Mouse (Mus musculus): ENCODE results near the gene Sft2d1. TPM values are rescaled to one million over a fixed set of nuclear protein-coding genes. Genes with fewer than 3 reads are reported as not detected.

Gene Sft2d1
- total RNA-seq, 1 experiment, result 89.8 TPM

DNA sequence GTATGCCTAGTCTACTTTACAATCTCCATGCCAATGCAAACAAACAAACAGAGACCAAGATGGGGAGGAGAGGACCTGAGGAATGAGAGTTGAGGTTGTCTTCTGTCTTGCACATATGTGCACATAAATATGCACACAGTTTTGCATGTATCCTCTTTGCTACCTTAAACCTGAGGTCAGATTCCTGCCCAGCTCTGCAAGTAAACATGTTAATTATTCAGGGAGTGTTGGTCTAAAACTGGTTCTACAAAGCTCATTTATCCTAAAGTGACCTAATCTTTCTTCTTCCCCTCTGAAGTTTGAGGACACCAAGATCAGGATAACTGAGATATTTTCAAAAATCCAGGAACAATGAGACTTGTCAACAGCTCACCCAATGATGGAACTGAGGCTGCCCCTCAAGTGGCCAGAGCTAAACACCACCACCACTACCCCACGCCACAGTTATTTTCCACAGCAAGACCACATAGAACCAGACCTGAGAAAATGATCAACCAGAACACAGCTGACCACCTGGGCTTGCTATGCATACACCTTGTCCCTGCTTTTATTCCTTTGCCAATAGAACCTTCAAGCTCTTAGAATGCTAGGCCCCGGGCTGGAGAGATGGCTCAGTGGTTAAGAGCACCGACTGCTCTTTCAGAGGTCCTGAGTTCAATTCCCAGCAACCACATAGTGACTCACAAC is 20.8 kb upstream of the Sft2d1 start:
- no peak overlapping the region for H3K27ac ChIP-seq (ENCODE audit: insufficient read depth, low read depth, low read length, poor library complexity, severe bottlenecking)
- no peak overlapping the region for H3K9ac ChIP-seq (ENCODE audit: insufficient read depth, low read depth, low read length, poor library complexity, severe bottlenecking)
- no peak overlapping the region for H3K4me3 ChIP-seq (ENCODE audit: insufficient read depth in 1 of 2, low read depth in 1 of 2, low read length in 2 of 2, poor library complexity in 1 of 2, severe bottlenecking in 1 of 2)
- peaks cover 0 to under 1% of the 10 kb centered on the region in 2 experiments; a peak in 1 of 4 replicates for H3K4me1 ChIP-seq (ENCODE audit: control insufficient read depth in 2 of 2, insufficient read depth in 2 of 2, low read length in 2 of 2, poor library complexity in 1 of 2)
- no peaks in the 10 kb centered on the region for H3K9me3 ChIP-seq (ENCODE audit: control insufficient read depth, insufficient read depth, low read depth, low read length)
- no peak for TF ChIP-seq ZNF384 (IDR thresholded peaks at IDR 0.05; ENCODE audit: low read depth, low read length)
- TF ChIP-seq CHD2 (IDR thresholded peaks at IDR 0.05; ENCODE audit: low read depth, low read length), result no peak
- TF ChIP-seq MAFK (IDR thresholded peaks at IDR 0.05; ENCODE audit: insufficient read depth, low read depth, low read length), result no peak
- TF ChIP-seq HCFC1 (IDR thresholded peaks at IDR 0.05; ENCODE audit: borderline replicate concordance, insufficient read depth, low read length), result no peak
- no peak for TF ChIP-seq ZC3H11A (IDR thresholded peaks at IDR 0.05; ENCODE audit: borderline replicate concordance, low read depth, low read length)
- DNase-seq (ENCODE audit: low read depth, low spot score), result no peak
- no peaks in the 10 kb centered on the region for H3K36me3 ChIP-seq (ENCODE audit: control insufficient read depth, insufficient read depth, low read length, poor library complexity, severe bottlenecking)
- in situ Hi-C loops (cut with MboI; ENCODE audit: low sequenced_read_pairs in 2 of 2, unreplicated experiment in 2 of 2), result no loop called here

DNA sequence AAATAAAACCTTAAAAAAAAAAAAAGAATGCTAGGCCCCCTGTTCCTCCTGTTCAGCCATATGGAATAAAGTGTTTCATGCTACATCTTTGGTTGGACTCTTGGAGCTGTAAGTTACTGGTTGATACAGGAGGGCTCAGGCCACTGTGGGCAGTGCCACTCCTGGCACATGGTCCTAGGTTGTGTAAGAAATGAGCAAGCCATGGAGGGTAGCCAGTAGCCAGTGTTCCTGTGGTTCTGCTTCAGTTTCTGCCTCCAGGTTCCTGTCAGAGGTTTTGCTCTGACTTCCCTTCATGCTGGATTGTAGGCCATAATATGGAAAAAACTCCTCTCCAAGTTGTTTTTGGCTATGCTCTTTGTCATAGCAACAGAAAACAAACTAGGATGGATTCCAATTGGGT is 20.2 kb upstream of the Sft2d1 start:
- Histone ChIP-seq H3K9ac (ENCODE audit: insufficient read depth, low read depth, low read length, poor library complexity, severe bottlenecking) (no peak overlapping the region), H3K36me3 (ENCODE audit: control insufficient read depth, insufficient read depth, low read length, poor library complexity, severe bottlenecking) (no peaks in the 10 kb centered on the region), H3K27ac (ENCODE audit: insufficient read depth, low read depth, low read length, poor library complexity, severe bottlenecking) (no peak overlapping the region), H3K4me1 (ENCODE audit: control insufficient read depth in 2 of 2, insufficient read depth in 2 of 2, low read length in 2 of 2, poor library complexity in 1 of 2) (no peaks in the 10 kb centered on the region), H3K4me3 (ENCODE audit: insufficient read depth in 1 of 2, low read depth in 1 of 2, low read length in 2 of 2, poor library complexity in 1 of 2, severe bottlenecking in 1 of 2) (no peak overlapping the region), H3K9me3 (ENCODE audit: control insufficient read depth, insufficient read depth, low read depth, low read length) (no peaks in the 10 kb centered on the region)
- in situ Hi-C loops (cut with MboI; ENCODE audit: low sequenced_read_pairs in 2 of 2, unreplicated experiment in 2 of 2), result no loop called here
- TF ChIP-seq ZC3H11A (IDR thresholded peaks at IDR 0.05; ENCODE audit: borderline replicate concordance, low read depth, low read length) (no peak), MAFK (IDR thresholded peaks at IDR 0.05; ENCODE audit: insufficient read depth, low read depth, low read length) (no peak), CHD2 (IDR thresholded peaks at IDR 0.05; ENCODE audit: low read depth, low read length) (no peak), ZNF384 (IDR thresholded peaks at IDR 0.05; ENCODE audit: low read depth, low read length) (no peak), HCFC1 (IDR thresholded peaks at IDR 0.05; ENCODE audit: borderline replicate concordance, insufficient read depth, low read length) (no peak)
- no peak for DNase-seq (ENCODE audit: low read depth, low spot score)

- in situ Hi-C loops (cut with MboI; ENCODE audit: low sequenced_read_pairs in 2 of 2, unreplicated experiment in 2 of 2), result no loop called here
- no peak overlapping the region for H3K27ac ChIP-seq (ENCODE audit: insufficient read depth, low read depth, low read length, poor library complexity, severe bottlenecking)
- H3K36me3 ChIP-seq (ENCODE audit: control insufficient read depth, insufficient read depth, low read length, poor library complexity, severe bottlenecking), result no peaks in the 10 kb centered on the region
- TF ChIP-seq ZC3H11A (IDR thresholded peaks at IDR 0.05; ENCODE audit: borderline replicate concordance, low read depth, low read length), result no peak
- no peak for TF ChIP-seq CHD2 (IDR thresholded peaks at IDR 0.05; ENCODE audit: low read depth, low read length)
- TF ChIP-seq MAFK (IDR thresholded peaks at IDR 0.05; ENCODE audit: insufficient read depth, low read depth, low read length), result no peak
- TF ChIP-seq ZNF384 (IDR thresholded peaks at IDR 0.05; ENCODE audit: low read depth, low read length), result no peak
- TF ChIP-seq HCFC1 (IDR thresholded peaks at IDR 0.05; ENCODE audit: borderline replicate concordance, insufficient read depth, low read length), result no peak
- H3K9me3 ChIP-seq (ENCODE audit: control insufficient read depth, insufficient read depth, low read depth, low read length), result no peaks in the 10 kb centered on the region
- H3K4me1 ChIP-seq (ENCODE audit: control insufficient read depth in 2 of 2, insufficient read depth in 2 of 2, low read length in 2 of 2, poor library complexity in 1 of 2), result no peaks in the 10 kb centered on the region
- DNase-seq (ENCODE audit: low read depth, low spot score), result no peak
- no peak overlapping the region for H3K4me3 ChIP-seq (ENCODE audit: insufficient read depth in 1 of 2, low read depth in 1 of 2, low read length in 2 of 2, poor library complexity in 1 of 2, severe bottlenecking in 1 of 2)
- H3K9ac ChIP-seq (ENCODE audit: insufficient read depth, low read depth, low read length, poor library complexity, severe bottlenecking), result no peak overlapping the region
These were observed 15.1 kb upstream of the Sft2d1 start for GRCm38 (mm10) chr17:8295825-8296224.

DNA sequence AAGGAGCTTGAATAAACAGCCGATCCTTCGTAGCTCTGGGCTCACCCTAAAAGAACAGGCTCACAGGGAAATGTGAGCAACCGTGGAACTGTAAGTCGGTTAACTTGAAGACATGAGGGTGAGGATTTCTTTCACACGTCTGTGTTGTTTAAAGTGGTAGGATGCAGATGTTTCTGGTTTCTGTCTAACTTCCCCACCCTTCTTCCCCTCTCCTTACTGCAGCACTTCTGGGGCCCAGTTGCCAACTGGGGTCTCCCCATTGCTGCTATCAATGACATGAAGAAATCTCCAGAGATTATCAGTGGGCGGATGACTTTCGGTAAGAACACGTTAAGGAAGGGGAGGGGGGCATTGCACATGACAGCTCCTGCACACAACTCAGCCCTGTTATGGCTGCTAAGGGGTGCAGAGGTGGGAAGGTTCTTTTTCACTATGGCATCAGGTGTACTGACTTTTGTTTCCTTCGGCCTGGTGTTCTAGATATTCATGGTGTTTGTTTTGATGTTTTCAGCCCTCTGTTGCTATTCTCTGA is 14.5 kb upstream of the Sft2d1 start:
- Histone ChIP-seq H3K9me3 (ENCODE audit: control insufficient read depth, insufficient read depth, low read depth, low read length) (no peaks in the 10 kb centered on the region), H3K4me3 (ENCODE audit: insufficient read depth in 1 of 2, low read depth in 1 of 2, low read length in 2 of 2, poor library complexity in 1 of 2, severe bottlenecking in 1 of 2) (no peak overlapping the region), H3K4me1 (ENCODE audit: control insufficient read depth in 2 of 2, insufficient read depth in 2 of 2, low read length in 2 of 2, poor library complexity in 1 of 2) (no peaks in the 10 kb centered on the region), H3K27ac (ENCODE audit: insufficient read depth, low read depth, low read length, poor library complexity, severe bottlenecking) (no peak overlapping the region), H3K36me3 (ENCODE audit: control insufficient read depth, insufficient read depth, low read length, poor library complexity, severe bottlenecking) (no peaks in the 10 kb centered on the region), H3K9ac (ENCODE audit: insufficient read depth, low read depth, low read length, poor library complexity, severe bottlenecking) (no peak overlapping the region)
- in situ Hi-C loops (cut with MboI; ENCODE audit: low sequenced_read_pairs in 2 of 2, unreplicated experiment in 2 of 2), result no loop called here
- DNase-seq (ENCODE audit: low read depth, low spot score), result no peak
- TF ChIP-seq ZC3H11A (IDR thresholded peaks at IDR 0.05; ENCODE audit: borderline replicate concordance, low read depth, low read length) (no peak), ZNF384 (IDR thresholded peaks at IDR 0.05; ENCODE audit: low read depth, low read length) (no peak), CHD2 (IDR thresholded peaks at IDR 0.05; ENCODE audit: low read depth, low read length) (no peak), MAFK (IDR thresholded peaks at IDR 0.05; ENCODE audit: insufficient read depth, low read depth, low read length) (no peak), HCFC1 (IDR thresholded peaks at IDR 0.05; ENCODE audit: borderline replicate concordance, insufficient read depth, low read length) (no peak)
